Mouse (Mus musculus) hindbrain, embryonic 10.5 days (tissue): ENCODE measurements around the gene Tas2r117. TPM values are rescaled to one million over a fixed set of nuclear protein-coding genes. Genes with fewer than 3 reads are reported as not detected.

Experiments used
- DNase-seq: peaks from one replicate; pipeline ENCODE4 v3.0.0-alpha.2; 2017; ENCODE audit warnings: low spot score
- H3K27ac ChIP-seq: fragments of 300-500 bp; sonication (generic); 2 replicates; pipeline ENCODE4 v1.5.1; 2016; ENCODE audit warnings: mild to moderate bottlenecking, moderate library complexity
- H3K27me3 ChIP-seq: fragments of 300-500 bp; sonication (generic); 2 replicates; pipeline ENCODE4 v1.6.1; 2016; ENCODE audit warnings: mild to moderate bottlenecking; ENCODE audit not compliant: poor library complexity, insufficient read depth, severe bottlenecking
- H3K36me3 ChIP-seq: fragments of 300-500 bp; sonication (generic); 2 replicates; pipeline ENCODE4 v1.6.1; 2016; ENCODE audit warnings: mild to moderate bottlenecking, moderate library complexity
- H3K4me1 ChIP-seq: fragments of 300-500 bp; sonication (generic); replicated peaks from 2 replicates; pipeline ENCODE4 v1.6.1; 2016; ENCODE audit warnings: mild to moderate bottlenecking
- H3K4me3 ChIP-seq: fragments of 300-500 bp; sonication (generic); 2 replicates; pipeline ENCODE4 v1.5.1; 2016; ENCODE audit warnings: mild to moderate bottlenecking, moderate library complexity
- H3K9me3 ChIP-seq: fragments of 300-500 bp; sonication (generic); 2 replicates; pipeline ENCODE4 v1.6.1; 2016; ENCODE audit warnings: mild to moderate bottlenecking, moderate library complexity
- whole genome bisulfite sequencing: fragments of 180-500 bp; shearing (Covaris S2); methylation state at CpG from one replicate; pipeline ENCODE4 v1.1.7; 2016; 5-methylcytosine and 5-hydroxymethylcytosine counted together
- polyA plus RNA-seq: library from polyadenylated mRNA; unstranded; fragments of >200 nt; fragmentation: Nextera tagmentation; extraction: Ambion mirVana; gene quantifications from 2 replicates; pipeline ENCODE4 v1.2.1, GENCODE M21; 2016

The Tas2r117 gene
- polyA plus RNA-seq, result not detected in 2 replicates

- 83% methylated on average over 1 of the region's 1 CpGs for WGBS
- Histone ChIP-seq H3K4me1 (no peaks in the 10 kb centered on the region), H3K36me3 (no peaks in the 10 kb centered on the region), H3K9me3 (no peaks in the 10 kb centered on the region), H3K27ac (no peak within 1 kb of the TSS), H3K27me3 (no peaks in the 10 kb centered on the region), H3K4me3 (no peak within 1 kb of the TSS)
- DNase-seq, result no peak
Observed at GRCm38 (mm10) chr6:132802518-132802917, at the start of gene Tas2r117. Gene Tas2r117, plus strand, starts transcription at chr6:132802818.

DNA sequence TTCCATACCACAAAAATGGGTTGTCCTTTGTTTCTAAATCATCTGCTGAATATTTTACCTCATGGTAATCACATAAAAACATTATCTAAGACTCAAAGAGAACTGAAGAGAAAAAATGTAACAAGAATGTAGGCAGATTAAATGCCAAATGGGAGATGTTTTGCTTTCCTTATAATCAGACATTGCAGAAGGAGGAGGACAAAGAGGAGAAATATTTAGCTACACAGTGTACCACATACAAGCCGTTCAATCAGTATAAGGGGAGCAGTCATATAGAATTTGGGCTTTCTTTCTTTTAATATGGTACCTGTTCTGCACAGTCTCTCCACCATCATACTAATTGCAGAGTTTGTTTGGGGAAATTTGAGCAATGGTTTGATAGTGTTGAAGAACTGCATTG, 48.2 kb upstream of the Tas2r117 start, which contains the start of gene Tas2r124:
TSS of gene Tas2r124 (plus strand) at position 301 of the 400 bp plus-strand sequence.
- H3K9me3 ChIP-seq, result no peaks in the 10 kb centered on the region
- no peaks in the 10 kb centered on the region for H3K4me1 ChIP-seq
- H3K4me3 ChIP-seq, result no peak within 1 kb of the TSS
- no peak for DNase-seq
- no peak within 1 kb of the TSS for H3K27ac ChIP-seq
- H3K27me3 ChIP-seq, result no peaks in the 10 kb centered on the region
- WGBS, result 94% methylated on average over 1 of the region's 1 CpGs
- H3K36me3 ChIP-seq, result no peaks in the 10 kb centered on the region

DNA sequence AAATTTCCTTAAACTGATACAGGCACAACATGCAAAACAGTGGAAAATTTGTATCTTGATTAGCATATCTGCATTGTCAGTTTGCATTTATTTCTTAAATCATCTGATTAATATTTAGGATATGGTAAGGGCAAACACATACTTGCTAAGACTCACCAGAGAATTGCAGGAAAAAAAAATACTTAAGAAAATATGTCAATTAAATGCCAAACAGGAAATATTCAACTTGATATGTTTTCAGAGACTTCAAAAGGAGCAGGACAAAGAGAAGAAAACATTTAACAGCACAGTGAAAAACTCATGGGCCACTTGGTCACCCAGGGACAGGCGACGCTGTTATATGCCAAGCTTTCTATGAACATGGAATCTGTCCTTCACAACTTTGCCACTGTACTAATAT, 40.8 kb upstream of the Tas2r117 start, which contains the start of gene Tas2r102:
TSS of gene Tas2r102 (plus strand) at position 301 of the 400 bp plus-strand sequence.
- Histone ChIP-seq H3K9me3 (no peaks in the 10 kb centered on the region), H3K4me3 (no peak within 1 kb of the TSS), H3K27me3 (no peaks in the 10 kb centered on the region), H3K4me1 (no peaks in the 10 kb centered on the region), H3K27ac (no peak within 1 kb of the TSS), H3K36me3 (no peaks in the 10 kb centered on the region)
- DNase-seq, result no peak
- 96% methylated on average over 2 of the region's 2 CpGs for WGBS

DNA sequence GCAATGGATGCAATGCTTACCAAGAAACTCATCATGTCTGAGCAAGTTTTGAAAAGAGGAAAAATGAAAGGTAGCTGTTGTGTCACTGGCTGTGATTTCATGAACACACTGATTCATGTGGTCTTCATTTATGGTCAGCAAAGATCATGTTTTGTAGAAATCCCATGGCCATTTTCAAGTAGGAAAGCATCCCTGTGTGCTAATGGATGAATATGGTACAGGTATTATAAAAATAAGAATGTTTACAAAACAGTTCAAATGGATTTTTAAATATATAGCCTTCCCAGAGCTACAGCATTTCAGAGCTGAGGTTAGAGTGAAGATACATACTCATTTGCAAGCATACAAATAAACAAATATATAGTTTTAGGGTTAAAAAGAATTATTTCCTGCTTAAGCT, 24.6 kb upstream of the Tas2r117 start, which contains the start of gene Tas2r136:
TSS of gene Tas2r136 (minus strand) at position 101 of the 400 bp plus-strand sequence.
- Histone ChIP-seq H3K4me3 (no peak within 1 kb of the TSS), H3K36me3 (no peaks in the 10 kb centered on the region)

GRCm38 (mm10) chr6:132795393-132795792, 7.2 kb upstream of the Tas2r117 start:
- WGBS, result 16% methylated on average over 1 of the region's 1 CpGs
- H3K9me3 ChIP-seq, result peaks cover 26% of the 10 kb centered on the region

More for the DNA sequence above, 24.6 kb upstream of the Tas2r117 start, which contains the start of gene Tas2r136:
- no peaks in the 10 kb centered on the region for H3K9me3 ChIP-seq
- no peaks in the 10 kb centered on the region for H3K4me1 ChIP-seq
- H3K27me3 ChIP-seq, result no peaks in the 10 kb centered on the region
- no peak for DNase-seq
- no peak within 1 kb of the TSS for H3K27ac ChIP-seq

GRCm38 (mm10) chr6:132846842-132847241, 44.2 kb downstream of the Tas2r117 start, which contains the start of gene Tas2r123:
Gene Tas2r123, plus strand, starts transcription at chr6:132847142.
- Histone ChIP-seq H3K27ac (no peak within 1 kb of the TSS), H3K36me3 (no peaks in the 10 kb centered on the region), H3K9me3 (no peaks in the 10 kb centered on the region), H3K4me1 (no peaks in the 10 kb centered on the region), H3K4me3 (no peak within 1 kb of the TSS), H3K27me3 (no peaks in the 10 kb centered on the region)
- WGBS, result 81% methylated on average over 1 of the region's 1 CpGs
- no peak for DNase-seq

More at GRCm38 (mm10) chr6:132795393-132795792, 7.2 kb upstream of the Tas2r117 start:
- H3K27ac ChIP-seq, result 0 out of 2 replicates have a peak overlapping the region, but pooled peaks have one; percentile 56
- H3K27me3 ChIP-seq, result no peaks in the 10 kb centered on the region
- peak; percentile 58 for DNase-seq
- no peak overlapping the region for H3K4me3 ChIP-seq
- peaks cover 8% of the 10 kb centered on the region for H3K4me1 ChIP-seq
- no peaks in the 10 kb centered on the region for H3K36me3 ChIP-seq

Other genes with a start within 250 kb of the Tas2r117 start
- gene Prh1, start 233.0 kb upstream of the Tas2r117 start, polyA plus RNA-seq, result not detected in 2 replicates
- not detected in 2 replicates for gene Prp2, start 206.9 kb upstream of the Tas2r117 start, polyA plus RNA-seq
- gene A630073D07Rik, start 151.3 kb upstream of the Tas2r117 start, polyA plus RNA-seq, result not detected in 2 replicates
- not detected in 2 replicates for gene Tas2r120, start 145.9 kb upstream of the Tas2r117 start, polyA plus RNA-seq
- not detected in 2 replicates for gene Tas2r121, start 101.8 kb upstream of the Tas2r117 start, polyA plus RNA-seq
- not detected in 2 replicates for gene Tas2r122, start 90.9 kb upstream of the Tas2r117 start, polyA plus RNA-seq
- not detected in 2 replicates for gene Tas2r115, start 64.8 kb upstream of the Tas2r117 start, polyA plus RNA-seq
- gene Tas2r124, start 48.1 kb upstream of the Tas2r117 start, polyA plus RNA-seq, result not detected in 2 replicates
- not detected in 2 replicates for gene Tas2r102, start 40.7 kb upstream of the Tas2r117 start, polyA plus RNA-seq
- not detected in 2 replicates for gene Tas2r136, start 24.7 kb upstream of the Tas2r117 start, polyA plus RNA-seq
- gene Tas2r123, start 44.3 kb downstream of the Tas2r117 start, polyA plus RNA-seq, result not detected in 2 replicates
- gene Tas2r116, start 52.6 kb downstream of the Tas2r117 start, polyA plus RNA-seq, result not detected in 2 replicates
- gene Tas2r110, start 65.2 kb downstream of the Tas2r117 start, polyA plus RNA-seq, result not detected in 2 replicates
- not detected in 2 replicates for gene Tas2r113, start 90.2 kb downstream of the Tas2r117 start, polyA plus RNA-seq
- gene Tas2r125, start 106.8 kb downstream of the Tas2r117 start, polyA plus RNA-seq, result not detected in 2 replicates
- not detected in 2 replicates for gene Tas2r129, start 148.3 kb downstream of the Tas2r117 start, polyA plus RNA-seq
- not detected in 2 replicates for gene Tas2r131, start 155.1 kb downstream of the Tas2r117 start, polyA plus RNA-seq
- gene Tas2r109, start 178.1 kb downstream of the Tas2r117 start, polyA plus RNA-seq, result not detected in 2 replicates
- not detected in 2 replicates for gene Tas2r103, start 234.3 kb downstream of the Tas2r117 start, polyA plus RNA-seq